Mouse (Mus musculus) olfactory bulb, adult 2 months (tissue): Measurements from ENCODE around the gene 4930544D05Rik.

Experiments
- CTCF ChIP-seq: fragments of 200-500 bp; IDR thresholded peaks from 2 replicates; pipeline ENCODE4 v1.5.1; 2012; ENCODE audit warnings: low read depth, mild to moderate bottlenecking, low read length, moderate library complexity; ENCODE audit not compliant: insufficient read depth
- POLR2A ChIP-seq: fragments of 200-500 bp; IDR thresholded peaks from 2 replicates; pipeline ENCODE4 v1.6.1; 2012; ENCODE audit warnings: mild to moderate bottlenecking, low read depth, low read length, moderate library complexity; ENCODE audit not compliant: insufficient read depth

DNA sequence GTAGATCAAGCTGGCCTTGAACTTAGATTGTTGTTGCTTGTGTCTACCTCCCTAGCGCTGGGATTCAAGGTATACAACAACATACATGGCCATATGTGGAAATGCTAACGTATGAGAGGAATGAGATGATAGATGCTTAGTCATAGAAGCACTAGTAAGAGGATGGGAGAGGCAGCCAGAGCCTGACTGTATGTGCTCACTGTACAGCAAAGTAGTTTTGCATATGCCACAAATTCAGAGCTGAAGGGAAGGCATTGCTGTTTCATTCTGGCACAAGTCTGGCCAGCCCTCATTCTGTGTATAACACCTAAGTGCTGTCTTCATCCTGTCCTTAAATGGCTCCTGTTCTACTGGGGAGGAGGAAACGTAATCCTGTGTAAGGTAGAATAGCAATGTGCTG is 29.4 kb upstream of the 4930544D05Rik start:
- TF ChIP-seq CTCF (no peak), POLR2A (no peak)
